Mouse (Mus musculus) thymus, adult 2 months (tissue): ENCODE measurements around the gene Stim1.

Experiments used
- CTCF ChIP-seq: fragments of 200-500 bp; IDR thresholded peaks from 2 replicates; pipeline ENCODE4 v1.5.1; 2012; ENCODE audit warnings: mild to moderate bottlenecking, control low read depth, low read length, moderate library complexity, borderline replicate concordance; ENCODE audit not compliant: control insufficient read depth, poor library complexity, insufficient read depth; ENCODE audit errors: extremely low read depth
- POLR2A ChIP-seq: fragments of 200-500 bp; IDR thresholded peaks from 2 replicates; pipeline ENCODE4 v1.6.1; 2012; ENCODE audit warnings: mild to moderate bottlenecking, low read length, control low read depth, moderate library complexity; ENCODE audit not compliant: control insufficient read depth, poor library complexity, insufficient read depth; ENCODE audit errors: extremely low read depth

GRCm38 (mm10) chr7:102425933-102426685, 158.5 kb downstream of the Stim1 start:
- TF ChIP-seq CTCF (no peak), POLR2A (no peak)
